Mouse (Mus musculus) kidney, postnatal 0 days (tissue): Measurements from ENCODE around the gene Vax1. TPM values are rescaled to one million over a fixed set of nuclear protein-coding genes. Genes with fewer than 3 reads are reported as not detected.

Experiments used
- ATAC-seq: fragments of 200-750 bp; cut with Nextera tagmentation; replicated peaks from 2 replicates; pipeline ENCODE4 v1.8.0; 2017; ENCODE audit warnings: low read depth, moderate number of reproducible peaks, moderate TSS enrichment, moderate library complexity; ENCODE audit not compliant: low FRiP score
- DNase-seq: peaks from one replicate; pipeline ENCODE4 v3.0.0-alpha.2; 2016; ENCODE audit warnings: low spot score
- H3K27ac ChIP-seq: fragments of 300-500 bp; sonication (generic); 2 replicates; pipeline ENCODE4 v1.5.1; 2014; ENCODE audit warnings: mild to moderate bottlenecking
- H3K27me3 ChIP-seq: fragments of 300-500 bp; sonication (generic); 2 replicates; pipeline ENCODE4 v1.6.1; 2014; ENCODE audit warnings: low read length, mixed read lengths; ENCODE audit not compliant: insufficient read depth
- H3K36me3 ChIP-seq: fragments of 300-500 bp; sonication (generic); 2 replicates; pipeline ENCODE4 v1.6.1; 2014; ENCODE audit warnings: low read length, mixed read lengths; ENCODE audit not compliant: insufficient read depth
- H3K4me1 ChIP-seq: fragments of 300-500 bp; sonication (generic); replicated peaks from 2 replicates; pipeline ENCODE4 v1.6.1; 2014; ENCODE audit warnings: antibody characterized with exemption, low read length, mixed read lengths; ENCODE audit not compliant: insufficient read depth
- H3K4me2 ChIP-seq: fragments of 300-500 bp; sonication (generic); 2 replicates; pipeline ENCODE4 v1.6.1; 2014; ENCODE audit warnings: mild to moderate bottlenecking, low read length, moderate library complexity, mixed read lengths
- H3K4me3 ChIP-seq: fragments of 300-500 bp; sonication (generic); replicated peaks from 2 replicates; pipeline ENCODE4 v1.5.1; 2014; ENCODE audit warnings: low read depth, low read length
- H3K9ac ChIP-seq: fragments of 300-500 bp; sonication (generic); 2 replicates; pipeline ENCODE4 v1.6.1; 2014; ENCODE audit warnings: low read depth, low read length
- H3K9me3 ChIP-seq: fragments of 300-500 bp; sonication (generic); replicated peaks from 2 replicates; pipeline ENCODE4 v1.6.1; 2016; ENCODE audit warnings: low read length, inconsistent platforms, mixed read lengths
- CTCF ChIP-seq: IDR thresholded peaks from 2 replicates; pipeline ENCODE4 v1.5.1; 2016; ENCODE audit warnings: antibody characterized with exemption, low read depth, mild to moderate bottlenecking, moderate library complexity
- WGBS: fragments of 180-500 bp; shearing (Covaris S2); extraction: QIAGEN DNeasy Blood & Tissue Kit; methylation state at CpG from one replicate; pipeline ENCODE4 v1.1.7; 2014; 5-methylcytosine and 5-hydroxymethylcytosine counted together
- polyA plus RNA-seq: library from polyadenylated mRNA; unstranded; fragments of >200 nt; fragmentation: Nextera tagmentation; extraction: Ambion mirVana; gene quantifications from 2 replicates; pipeline ENCODE4 v1.2.1, GENCODE M21; 2015

Vax1 gene
- polyA plus RNA-seq, 1 experiment from 2014 or later = not detected

GRCm38 (mm10) chr19:59128531-59129204 is 41.2 kb downstream of the Vax1 start:
- Histone ChIP-seq H3K4me3 (no peak overlapping the region), H3K9ac (no peak overlapping the region), H3K36me3 (no peaks in the 10 kb centered on the region), H3K27me3 (no peaks in the 10 kb centered on the region), H3K9me3 (no peaks in the 10 kb centered on the region), H3K4me2 (no peak overlapping the region), H3K27ac (no peak overlapping the region), H3K4me1 (no peaks in the 10 kb centered on the region)
- DNase-seq (no peak), ATAC-seq (no peak)
- no peak for TF ChIP-seq CTCF
- 70% methylated on average over 8 of the region's 8 CpGs for WGBS

GRCm38 (mm10) chr19:59127424-59127823 is 42.4 kb downstream of the Vax1 start:
- no peaks in the 10 kb centered on the region for H3K36me3 ChIP-seq
- WGBS = 81% methylated on average over 3 of the region's 3 CpGs
- no peaks in the 10 kb centered on the region for H3K27me3 ChIP-seq
- H3K9me3 ChIP-seq = no peaks in the 10 kb centered on the region
- DNase-seq (no peak), ATAC-seq (no peak)
- H3K4me1 ChIP-seq = no peaks in the 10 kb centered on the region
- no peak overlapping the region for H3K9ac ChIP-seq
- H3K4me2 ChIP-seq = no peak overlapping the region
- no peak for TF ChIP-seq CTCF
- no peak overlapping the region for H3K27ac ChIP-seq
- no peak overlapping the region for H3K4me3 ChIP-seq

Other genes with a start within 250 kb of the Vax1 start
- gene Eno4, start 226.6 kb downstream of the Vax1 start, polyA plus RNA-seq = 0.37 and 0.51 TPM in 2 replicates
- 13.4 and 14.5 TPM in 2 replicates for gene Hspa12a, start 226.4 kb downstream of the Vax1 start, polyA plus RNA-seq
- 3.4 and 4.7 TPM in 2 replicates for gene Shtn1, start 94.0 kb downstream of the Vax1 start, polyA plus RNA-seq
- gene Kcnk18, start 49.2 kb upstream of the Vax1 start, polyA plus RNA-seq = not detected in 2 replicates
- gene Slc18a2, start 90.8 kb upstream of the Vax1 start, polyA plus RNA-seq = 4.1 and 4.5 TPM in 2 replicates
- 23.1 and 38.7 TPM in 2 replicates for gene Rps12-ps3, start 152.2 kb upstream of the Vax1 start, polyA plus RNA-seq
- 8.1 and 8.8 TPM in 2 replicates for gene Pdzd8, start 175.7 kb upstream of the Vax1 start, polyA plus RNA-seq